Mouse (Mus musculus) C2C12 (cell line): Measurements from ENCODE around the gene Kmt2d.
A peak's percentile ranks its signal among the peaks of the same experiment; 100 is the strongest.

Experiments used
- CEBPB ChIP-seq: IDR thresholded peaks from one replicate; pipeline ENCODE4 v1.6.1; 2011; ENCODE audit warnings: low read depth, mild to moderate bottlenecking, control low read depth, moderate library complexity
- CTCF ChIP-seq: IDR thresholded peaks from one replicate; pipeline ENCODE4 v1.5.1; 2011; ENCODE audit not compliant: control insufficient read depth, insufficient read depth, insufficient read length
- MAX ChIP-seq: IDR thresholded peaks from one replicate; pipeline ENCODE4 v1.6.1; 2011; ENCODE audit warnings: mild to moderate bottlenecking, control low read depth
- MYOD1 ChIP-seq: IDR thresholded peaks from one replicate; pipeline ENCODE4 v1.6.1; 2011; ENCODE audit warnings: low read depth; ENCODE audit not compliant: control insufficient read depth, insufficient read length
- MYOG ChIP-seq: IDR thresholded peaks from one replicate; pipeline ENCODE4 v1.6.1; 2011; ENCODE audit not compliant: control insufficient read depth, insufficient read length; ENCODE audit errors: extremely low read depth
- USF1 ChIP-seq: IDR thresholded peaks from one replicate; pipeline ENCODE4 v1.6.1; 2011; ENCODE audit warnings: low read depth, mild to moderate bottlenecking, control low read depth, moderate library complexity

GRCm38 (mm10) chr15:98804054-98804453 is 67.0 kb downstream of the Kmt2d start:
- TF ChIP-seq CTCF (peak; percentile 96), MAX (no peak), MYOG (no peak), USF1 (no peak), CEBPB (no peak), MYOD1 (no peak)
